Mouse (Mus musculus) heart, adult 2 months (tissue): ENCODE data around the gene Gpr183. TPM values are rescaled to one million over a fixed set of nuclear protein-coding genes. Genes with fewer than 3 reads are reported as not detected.

Experiments
- DNase-seq, 2 experiments: peaks; one replicate each; pipeline ENCODE4 v3.0.0; 2021
- H3K27ac ChIP-seq: fragments of 200-600 bp; 2 replicates; pipeline ENCODE4 v1.8.1; 2022
- H3K27me3 ChIP-seq: fragments of 200-500 bp; 2 replicates; pipeline ENCODE4 v1.6.1; 2012; ENCODE audit warnings: mild to moderate bottlenecking, low read length, inconsistent platforms, mixed read lengths; ENCODE audit not compliant: control insufficient read depth, insufficient read depth
- H3K36me3 ChIP-seq: fragments of 200-500 bp; 2 replicates; pipeline ENCODE4 v1.6.1; 2012; ENCODE audit warnings: low read length, inconsistent platforms; ENCODE audit not compliant: control insufficient read depth, insufficient read depth
- H3K4me1 ChIP-seq: fragments of 200-500 bp; 2 replicates; pipeline ENCODE4 v1.6.1; 2011; ENCODE audit warnings: low read length; ENCODE audit not compliant: control insufficient read depth, insufficient read depth
- H3K4me3 ChIP-seq: fragments of 200-600 bp; 2 replicates; pipeline ENCODE4 v1.8.1; 2022
- H3K79me2 ChIP-seq: fragments of 200-500 bp; replicated peaks from 2 replicates; pipeline ENCODE4 v1.6.1; 2012; ENCODE audit warnings: mild to moderate bottlenecking, inconsistent platforms, low read length, moderate library complexity, mixed read lengths; ENCODE audit not compliant: control insufficient read depth, insufficient read depth
- H3K9ac ChIP-seq: fragments of 200-500 bp; 2 replicates; pipeline ENCODE4 v1.6.1; 2012; ENCODE audit warnings: low read depth, mild to moderate bottlenecking, control low read depth, inconsistent platforms, low read length, mixed read lengths
- CTCF ChIP-seq: fragments of 200-600 bp; IDR thresholded peaks from 2 replicates; pipeline ENCODE4 v1.8.1; 2022; ENCODE audit warnings: antibody characterized with exemption, mild to moderate bottlenecking, moderate library complexity
- EP300 ChIP-seq: fragments of 200-500 bp; IDR thresholded peaks from 2 replicates; pipeline ENCODE4 v1.6.1; 2011; ENCODE audit warnings: low read depth, low read length, control low read depth; ENCODE audit not compliant: insufficient read depth
- POLR2A ChIP-seq: fragments of 200-500 bp; IDR thresholded peaks from 2 replicates; pipeline ENCODE4 v1.6.1; 2011; ENCODE audit warnings: mild to moderate bottlenecking, low read depth, low read length, control low read depth; ENCODE audit not compliant: insufficient read depth
- WGBS: fragments of 180-500 bp; shearing (Covaris S2); methylation state at CpG from one replicate; pipeline ENCODE4 v1.1.7; 2018; 5-methylcytosine and 5-hydroxymethylcytosine counted together
- intact Hi-C: fragments of 180-260 bp; cut with DNase I; formaldehyde crosslinking; loops from one replicate; pipeline ENCODE4 v1.15.1; 2025
- polyA plus RNA-seq: library from polyadenylated mRNA; depleted of rRNA; stranded (reverse); fragments of >200 nt; gene quantifications from 2 replicates; pipeline ENCODE4 v1.2.3, GENCODE M21; 2012
- total RNA-seq, 2 experiments: library from RNA; stranded (reverse); gene quantifications; 2 replicates each; pipeline ENCODE4 v1.2.3; 2021

Gpr183 gene
- total and polyA plus RNA-seq, 3 experiments = 0.84 to 1.3 (median 1.1) TPM

GRCm38 (mm10) chr14:121952046-121952400 is 13.0 kb downstream of the Gpr183 start:
- no peak for TF ChIP-seq CTCF
- TF ChIP-seq EP300 = no peak
- TF ChIP-seq POLR2A = no peak
- Histone ChIP-seq H3K9ac (no peak overlapping the region), H3K27me3 (no peaks in the 10 kb centered on the region), H3K4me3 (no peak overlapping the region), H3K4me1 (peaks cover 3% of the 10 kb centered on the region), H3K27ac (no peak overlapping the region), H3K36me3 (no peaks in the 10 kb centered on the region), H3K79me2 (no peaks in the 10 kb centered on the region)
- no peak for DNase-seq
- intact Hi-C loops = no loop called here
- WGBS = 94% methylated on average over 5 of the region's 5 CpGs

DNA sequence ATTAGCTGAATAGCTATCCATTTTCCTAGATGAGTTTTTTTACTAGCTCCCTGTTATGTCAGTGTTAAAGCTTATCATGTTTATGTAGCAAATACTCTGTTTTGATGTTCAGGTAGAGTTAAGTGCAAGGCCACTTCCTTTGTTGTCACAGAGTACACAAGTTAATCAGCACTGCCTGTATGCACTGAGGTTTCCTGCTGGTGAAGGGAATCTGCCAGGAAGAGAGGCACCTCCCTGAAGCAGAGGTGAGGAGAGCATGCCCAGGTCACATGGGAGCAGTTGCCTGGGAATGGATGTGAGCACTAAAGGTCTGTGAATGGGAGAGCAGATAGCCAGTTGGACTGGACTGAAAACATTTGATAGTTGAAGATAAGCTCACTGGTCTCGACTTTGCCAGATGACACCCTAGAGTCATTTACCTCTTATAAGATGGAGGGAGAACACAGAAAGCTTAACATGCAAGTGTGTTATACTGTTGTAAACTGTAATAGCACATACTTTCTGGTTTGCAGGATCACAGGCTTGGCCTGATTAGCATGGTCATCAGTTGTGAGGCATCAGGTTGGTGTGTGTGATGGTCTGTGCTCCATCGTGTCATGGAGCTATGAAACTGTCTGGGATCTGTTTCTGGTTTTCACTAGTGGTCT is 13.5 kb downstream of the Gpr183 start:
- no peaks in the 10 kb centered on the region for H3K79me2 ChIP-seq
- H3K36me3 ChIP-seq = no peaks in the 10 kb centered on the region
- peak in 1 of 2 experiments; percentile 11 for DNase-seq
- H3K27me3 ChIP-seq = no peaks in the 10 kb centered on the region
- TF ChIP-seq CTCF (no peak), POLR2A (no peak), EP300 (no peak)
- whole genome bisulfite sequencing = 55% methylated on average over 2 of the region's 2 CpGs
- intact Hi-C loops = no loop called here
- no peak overlapping the region for H3K27ac ChIP-seq
- H3K9ac ChIP-seq = no peak overlapping the region
- peaks cover 3% of the 10 kb centered on the region for H3K4me1 ChIP-seq
- no peak overlapping the region for H3K4me3 ChIP-seq

GRCm38 (mm10) chr14:121949897-121950296 is 15.1 kb downstream of the Gpr183 start:
- H3K36me3 ChIP-seq = no peaks in the 10 kb centered on the region
- no peak overlapping the region for H3K9ac ChIP-seq
- H3K27me3 ChIP-seq = no peaks in the 10 kb centered on the region
- no peak for TF ChIP-seq POLR2A
- TF ChIP-seq EP300 = no peak
- no peak for TF ChIP-seq CTCF
- H3K4me1 ChIP-seq = peaks cover 3% of the 10 kb centered on the region
- H3K27ac ChIP-seq = no peak overlapping the region
- intact Hi-C loops = no loop called here
- DNase-seq = peak in 1 of 2 experiments; percentile 1
- whole genome bisulfite sequencing = 81% methylated on average over 5 of the region's 5 CpGs
- H3K4me3 ChIP-seq = no peak overlapping the region
- H3K79me2 ChIP-seq = no peaks in the 10 kb centered on the region; the same call in 1 of the 2 replicates

DNA sequence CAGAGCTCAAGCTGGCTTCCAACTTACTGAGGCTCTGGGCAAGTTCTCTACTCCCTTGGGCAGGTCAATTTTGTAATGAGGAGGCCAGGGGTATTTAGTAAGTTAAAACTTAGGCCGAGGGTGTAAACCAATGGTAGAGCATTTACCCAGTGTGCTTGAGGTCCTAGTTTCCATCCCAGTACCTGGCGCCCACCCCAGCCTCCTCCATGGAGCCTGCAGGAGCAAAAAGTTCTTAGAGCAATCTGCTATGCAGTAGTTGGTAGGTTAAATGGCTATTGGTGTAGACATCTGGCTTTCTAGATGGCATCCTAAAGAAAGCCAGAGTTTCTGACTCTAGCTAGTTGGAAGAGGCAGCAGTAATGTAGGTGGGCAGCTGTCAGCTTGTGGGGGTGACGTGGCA is 15.6 kb downstream of the Gpr183 start:
- no peak overlapping the region for H3K4me3 ChIP-seq
- H3K9ac ChIP-seq = no peak overlapping the region
- DNase-seq = no peak
- no peak overlapping the region for H3K27ac ChIP-seq
- peaks cover 3% of the 10 kb centered on the region for H3K4me1 ChIP-seq
- intact Hi-C loops = no loop called here
- H3K27me3 ChIP-seq = no peaks in the 10 kb centered on the region
- TF ChIP-seq CTCF (no peak), EP300 (no peak), POLR2A (no peak)
- no peaks in the 10 kb centered on the region; the same call in 1 of the 2 replicates for H3K79me2 ChIP-seq
- H3K36me3 ChIP-seq = no peaks in the 10 kb centered on the region
- 98% methylated on average over 3 of the region's 3 CpGs for WGBS

GRCm38 (mm10) chr14:121947966-121948365 is 17.0 kb downstream of the Gpr183 start:
- Histone ChIP-seq H3K27ac (no peak overlapping the region), H3K9ac (no peak overlapping the region), H3K36me3 (no peaks in the 10 kb centered on the region), H3K79me2 (no peaks in the 10 kb centered on the region; the same call in 1 of the 2 replicates), H3K4me3 (no peak overlapping the region), H3K4me1 (peaks cover 3% of the 10 kb centered on the region), H3K27me3 (no peaks in the 10 kb centered on the region)
- intact Hi-C loops = no loop called here
- TF ChIP-seq POLR2A = no peak
- TF ChIP-seq CTCF = no peak
- no peak for TF ChIP-seq EP300
- WGBS = 79% methylated on average over 3 of the region's 3 CpGs
- peak in 1 of 2 experiments; percentile 0 for DNase-seq

- Histone ChIP-seq H3K9ac (no peak overlapping the region), H3K36me3 (no peaks in the 10 kb centered on the region), H3K79me2 (no peaks in the 10 kb centered on the region; the same call in 1 of the 2 replicates), H3K27ac (no peak overlapping the region), H3K4me1 (peaks cover 3% of the 10 kb centered on the region), H3K27me3 (no peaks in the 10 kb centered on the region), H3K4me3 (no peak overlapping the region)
- DNase-seq = peak in 1 of 2 experiments; percentile 1
- TF ChIP-seq CTCF (no peak), EP300 (no peak), POLR2A (no peak)
- intact Hi-C loops = no loop called here
- whole genome bisulfite sequencing = 75% methylated on average over 8 of the region's 8 CpGs
These were observed 17.7 kb downstream of the Gpr183 start for GRCm38 (mm10) chr14:121947201-121947760.
